18 mouse cellular contexts compared by ENCODE assay signal in the genomic region with DNA sequence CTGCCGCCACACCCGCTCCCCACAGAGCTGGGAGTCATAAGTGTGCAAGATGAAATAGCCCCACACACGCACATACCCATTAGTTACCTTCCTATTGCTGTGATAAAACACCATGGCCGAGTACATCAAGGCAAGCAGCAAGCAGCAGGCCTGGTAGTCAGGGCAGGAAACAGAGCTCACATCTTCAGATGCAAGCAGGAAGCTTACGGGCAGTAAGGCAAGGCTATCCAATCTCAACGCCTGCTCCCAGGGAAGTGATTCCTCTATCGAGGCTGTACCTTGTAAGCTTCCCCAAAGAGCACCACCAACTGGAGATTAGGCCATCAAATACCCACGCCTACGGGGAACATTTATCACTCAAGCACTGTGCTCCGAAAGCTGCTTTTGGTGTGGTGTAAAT. TPM values are rescaled to one million over a fixed set of nuclear protein-coding genes. Genes with fewer than 3 reads are reported as not detected.
DNase-seq lines count a peak whose midpoint lies in the region; ATAC-seq lines count a peak whose summit lies in the region.
"Had no signal": no experiment of that assay in that cellular context is flagged by ENCODE, and none has a peak within 500 bp of the region (broad histone marks: within the 10 kb centered on the region; RNA-seq: fewer than 3 reads in every experiment).

No protein-coding gene starts in this region.

- DNase-seq in ES-CJ7 (ENCODE audit: low read depth, low spot score) (peak; percentile 49), R1 (ENCODE audit: low read depth, low spot score) (peak; percentile 56)
- DNase-seq in Muller cell, postnatal 12 days (ENCODE audit: inconsistent ontology term), result no peak
- no peak for DNase-seq in layer of hippocampus, adult 9-11 months
- DNase-seq: adrenal gland, adult 2 months; adrenal gland, postnatal 10 days; adrenal gland, postnatal 25 days; cerebellum, adult 11-12 months; cerebellum, adult 2 months; cerebellum, adult 9-10 months; cerebellum, postnatal 10 days; cerebellum, postnatal 25 days; forebrain, postnatal 0 days had no signal

- 0 out of 2 replicates have a peak, but pooled peaks have one; percentile 4 for ATAC-seq in megakaryocyte, adult 5-6 weeks (ENCODE audit: poor library complexity, severe bottlenecking)
- ATAC-seq in cerebellum, adult (ENCODE audit: insufficient number of reproducible peaks, low FRiP score, low TSS enrichment), result no peak
- ATAC-seq: forebrain, embryonic 13.5 days; forebrain, embryonic 15.5 days; forebrain, postnatal 0 days had no signal

RNA-seq across cellular contexts. Expression of gene Mansc4, which starts 6.9 kb away (rescaled TPM):
- total RNA-seq in megakaryocyte, adult 5-6 weeks (2015), result not detected in 2 replicates
- not detected in 2 replicates for total RNA-seq in megakaryocyte, adult 5-6 weeks (2017)
- total RNA-seq: adrenal gland, adult 2 months; adrenal gland, postnatal 25 days; G1E had no signal

RNA-seq across cellular contexts. Expression of gene Klhl42, which starts 11.3 kb away (rescaled TPM):
- total RNA-seq in megakaryocyte, adult 5-6 weeks (2015), result 3.7 and 4.1 TPM in 2 replicates
- total RNA-seq in megakaryocyte, adult 5-6 weeks (2017), result 5.0 TPM in 2 replicates

RNA-seq across cellular contexts. Expression of gene Mrps35, which starts 37.4 kb away (rescaled TPM):
- total RNA-seq in megakaryocyte, adult 5-6 weeks (2015), result 46.9 and 61.2 TPM in 2 replicates
- 30.7 and 73.0 TPM in 2 replicates for total RNA-seq in megakaryocyte, adult 5-6 weeks (2017)

RNA-seq across cellular contexts. Expression of gene Rep15, which starts 47.5 kb away (rescaled TPM):
- total RNA-seq in megakaryocyte, adult 5-6 weeks (2015), result 0.09 and 0.11 TPM in 2 replicates
- not detected in 2 replicates for total RNA-seq in megakaryocyte, adult 5-6 weeks (2017)

Comparison
In these comparisons a context has a peak if more than half of its experiments do, and no peak if none do; other contexts are left out.
1. DNase-seq: peak in ES-CJ7 (single experiment) and R1 (single experiment); none in Muller cell, postnatal 12 days (single experiment) and layer of hippocampus, adult 9-11 months (single experiment).